Mouse (Mus musculus): ENCODE data around the gene Dgkg. TPM values are rescaled to one million over a fixed set of nuclear protein-coding genes. Genes with fewer than 3 reads are reported as not detected.

Gene Dgkg
- total RNA-seq, 2 experiments from 2014 or later: 0.71 to 0.72 TPM

GRCm38 (mm10) chr16:22593907-22594306, 63.1 kb downstream of the Dgkg start:
- peak; percentile 18 for DNase-seq

- no peak for DNase-seq
Observed at GRCm38 (mm10) chr16:22589619-22590018, 67.4 kb downstream of the Dgkg start.

- DNase-seq: no peak
Observed at GRCm38 (mm10) chr16:22586151-22586836, 70.7 kb downstream of the Dgkg start.

- DNase-seq: no peak
Observed at GRCm38 (mm10) chr16:22585523-22585922, 71.5 kb downstream of the Dgkg start.

GRCm38 (mm10) chr16:22583401-22583800, 73.6 kb downstream of the Dgkg start:
- no peak for DNase-seq

- peak; percentile 10 for DNase-seq
Observed at GRCm38 (mm10) chr16:22582173-22582929, 74.7 kb downstream of the Dgkg start.

GRCm38 (mm10) chr16:22580103-22580502, 76.9 kb downstream of the Dgkg start:
- peak; percentile 15 for DNase-seq

GRCm38 (mm10) chr16:22578883-22579282, 78.1 kb downstream of the Dgkg start:
- DNase-seq: no peak

- DNase-seq: peak; percentile 23
Observed at GRCm38 (mm10) chr16:22577656-22578055, 79.4 kb downstream of the Dgkg start.

- no peak for DNase-seq
Observed at GRCm38 (mm10) chr16:22574164-22574563, 82.9 kb downstream of the Dgkg start.

- no peak for DNase-seq
Observed at GRCm38 (mm10) chr16:22572641-22573341, 84.2 kb downstream of the Dgkg start.

GRCm38 (mm10) chr16:22564907-22565272, 92.1 kb downstream of the Dgkg start:
- no peak for DNase-seq

GRCm38 (mm10) chr16:22564259-22564906, 92.6 kb downstream of the Dgkg start:
- DNase-seq: peak; percentile 84

- DNase-seq: no peak
Observed at GRCm38 (mm10) chr16:22563594-22563993, 93.4 kb downstream of the Dgkg start.

GRCm38 (mm10) chr16:22554996-22555395, 102.0 kb downstream of the Dgkg start:
- DNase-seq: no peak

- DNase-seq: peak; percentile 27
Observed at GRCm38 (mm10) chr16:22552351-22552750, 104.7 kb downstream of the Dgkg start.

- DNase-seq: no peak
Observed at GRCm38 (mm10) chr16:22551231-22552000, 105.6 kb downstream of the Dgkg start.

- no peak for DNase-seq
Observed at GRCm38 (mm10) chr16:22549346-22549745, 107.7 kb downstream of the Dgkg start.

- peak; percentile 92 for DNase-seq
Observed at GRCm38 (mm10) chr16:22548167-22549080, 108.6 kb downstream of the Dgkg start.

- no peak for DNase-seq
Observed at GRCm38 (mm10) chr16:22547741-22548140, 109.3 kb downstream of the Dgkg start.

- no peak for DNase-seq
Observed at GRCm38 (mm10) chr16:22545799-22546198, 111.2 kb downstream of the Dgkg start.

Measured in heart, postnatal 4 days (tissue).